Mouse (Mus musculus) adrenal gland, postnatal 14 days (tissue): ENCODE data around the gene 3830417A13Rik. TPM values are rescaled to one million over a fixed set of nuclear protein-coding genes. Genes with fewer than 3 reads are reported as not detected.

Experiments
- DNase-seq: peaks from one replicate; pipeline ENCODE4 v3.0.0; 2021; ENCODE audit warnings: mixed read lengths
- long read RNA-seq, 2 experiments: library from polyadenylated mRNA; stranded (forward); transcript quantifications; one replicate each; pipeline ENCODE4 v2.0.0; 2021
- total RNA-seq: library from RNA; stranded (reverse); gene quantifications from 2 replicates; pipeline ENCODE4 v1.2.3, GENCODE M21; 2021

Gene 3830417A13Rik
- total RNA-seq = not detected in 2 replicates
- long read RNA-seq, experiment 1 = 0 reads
- long read RNA-seq, experiment 2 = 0 reads

DNA sequence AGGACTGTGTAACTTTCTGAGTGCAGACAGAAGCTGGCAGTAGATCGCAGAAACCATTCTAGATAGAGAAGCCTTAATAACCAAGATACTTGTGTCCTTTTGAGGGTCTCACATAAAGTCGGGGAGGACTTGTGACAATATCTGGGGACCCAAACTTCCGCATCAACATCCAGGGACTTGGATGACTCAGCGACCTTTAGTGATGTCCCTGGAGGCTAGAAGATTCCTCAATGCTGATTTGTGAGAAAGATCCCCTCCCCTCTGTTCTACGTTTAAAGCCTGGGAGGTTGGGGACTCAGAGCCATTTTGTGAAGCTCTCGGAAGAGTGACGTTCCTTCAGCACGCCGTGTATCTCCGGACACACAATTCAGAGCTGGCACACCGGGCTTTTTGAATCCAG lies at the start of gene 3830417A13Rik:
3830417A13Rik (plus strand) TSS at position 301 of the 400 bp plus-strand sequence.
- no peak for DNase-seq

DNA sequence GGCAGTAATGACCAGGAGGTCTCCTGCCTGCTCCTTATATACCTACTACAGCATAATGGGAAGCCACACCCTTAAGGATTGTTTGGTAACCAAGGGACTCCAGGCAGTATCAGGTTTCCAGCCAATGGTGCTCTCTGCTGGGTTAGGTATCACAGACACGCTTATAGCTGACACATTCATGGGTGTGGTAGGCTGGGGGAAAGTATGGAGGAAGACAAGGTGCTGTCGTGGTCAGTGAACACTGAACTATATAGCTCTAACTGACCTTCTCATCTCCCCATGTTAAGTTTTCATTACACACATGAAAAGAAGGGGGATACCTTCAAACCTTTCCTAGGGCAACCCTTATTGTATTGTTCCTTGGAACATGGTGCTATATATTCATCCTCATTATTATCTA lies 21.2 kb upstream of the 3830417A13Rik start, which contains the start of gene Gm6760:
Gm6760 (minus strand) TSS at position 101 of the 400 bp plus-strand sequence.
- DNase-seq = no peak

DNA sequence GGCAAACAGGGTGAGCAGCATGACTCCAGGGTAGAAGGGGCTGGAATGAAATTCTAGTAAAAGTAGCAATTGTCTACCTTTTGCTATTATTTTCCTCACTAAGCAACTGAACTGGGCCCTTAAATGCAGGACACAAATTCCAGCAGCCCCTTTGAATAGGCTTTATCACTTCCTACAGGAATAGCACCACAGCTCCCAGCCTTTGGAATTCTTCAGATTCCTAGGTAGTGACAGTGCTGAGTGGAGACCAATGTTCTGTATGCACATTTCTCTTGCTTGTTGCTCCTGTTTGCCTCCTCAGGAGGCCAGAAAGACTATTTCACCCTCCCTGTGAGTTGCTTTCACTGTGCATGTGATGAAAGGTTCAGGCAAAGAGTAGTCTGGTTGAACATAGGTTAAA lies 7.9 kb downstream of the 3830417A13Rik start:
- DNase-seq = no peak

Other genes with a start within 250 kb of the 3830417A13Rik start
- not detected in 2 replicates for gene Gm6760, start 21.4 kb upstream of the 3830417A13Rik start, total RNA-seq
- 0.11 and 0.59 TPM in 2 replicates for gene Slitrk4, start 103.4 kb downstream of the 3830417A13Rik start, total RNA-seq